Mouse (Mus musculus) thymus, postnatal 4 days (tissue): ENCODE measurements around the gene Hps5.

Source experiments
- DNase-seq: peaks from one replicate; pipeline ENCODE4 v3.0.0; 2021

The Hps5 gene

DNA sequence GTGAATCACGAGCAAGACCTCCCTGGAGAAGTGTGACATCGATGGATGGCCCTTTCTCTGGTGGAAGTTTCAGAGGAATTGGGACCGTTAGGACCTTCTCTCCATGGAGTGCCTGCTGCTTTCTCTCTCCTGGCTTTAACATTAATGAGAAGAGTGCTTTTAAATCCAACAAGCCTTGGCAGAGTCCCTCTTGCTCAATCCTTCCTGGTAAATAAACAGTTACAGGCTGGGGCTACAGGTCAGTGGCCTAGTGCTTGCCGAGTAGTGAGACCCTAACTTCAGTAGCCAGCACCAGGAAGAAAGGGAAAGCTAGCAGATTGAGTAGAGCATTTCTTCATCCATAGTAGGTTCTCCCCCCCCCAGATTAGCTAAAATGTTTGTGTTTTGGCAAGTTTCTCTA, 63.4 kb downstream of the Hps5 start, which contains the start of gene Saa4:
Saa4 (minus strand) TSS at position 146 of the 400 bp plus-strand sequence.
- DNase-seq = no peak

DNA sequence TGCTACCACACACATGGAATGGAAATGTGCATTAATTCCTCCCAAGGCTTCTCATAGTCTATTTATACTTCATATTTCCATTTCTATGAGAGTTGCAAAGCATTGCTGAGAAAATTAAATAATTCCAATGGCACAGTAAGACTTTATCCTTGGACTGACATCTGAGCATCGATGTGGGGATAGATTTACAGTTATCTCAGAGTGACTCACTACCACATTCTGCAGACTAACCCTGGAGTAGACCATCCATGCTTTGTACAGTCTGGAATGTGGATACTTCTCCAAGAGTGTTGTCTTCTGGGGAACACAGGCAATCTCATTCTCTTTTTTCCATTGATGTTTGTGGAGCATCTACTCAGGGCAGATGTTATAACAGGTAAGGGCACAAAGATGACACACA, 68.3 kb downstream of the Hps5 start:
- no peak for DNase-seq

DNA sequence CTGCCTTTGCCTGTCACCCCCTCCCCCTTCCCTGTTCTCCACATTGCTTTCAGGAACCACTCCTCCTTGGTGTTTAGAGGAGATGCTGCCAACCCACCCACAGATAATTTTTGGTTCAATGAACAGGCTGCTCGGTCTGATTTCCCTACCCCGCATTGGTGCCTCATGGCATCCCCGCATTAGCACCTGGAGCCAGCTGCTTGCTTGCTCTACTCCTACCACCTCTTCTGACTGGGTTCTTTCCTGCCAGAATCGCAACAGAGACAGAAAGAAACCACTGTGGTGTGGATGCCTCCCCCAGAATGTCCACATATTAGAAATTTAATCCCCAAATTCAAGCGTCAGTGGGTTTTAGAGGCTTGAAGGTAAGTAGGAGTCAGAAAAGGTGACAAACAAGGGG, 71.5 kb downstream of the Hps5 start:
- DNase-seq = no peak

DNA sequence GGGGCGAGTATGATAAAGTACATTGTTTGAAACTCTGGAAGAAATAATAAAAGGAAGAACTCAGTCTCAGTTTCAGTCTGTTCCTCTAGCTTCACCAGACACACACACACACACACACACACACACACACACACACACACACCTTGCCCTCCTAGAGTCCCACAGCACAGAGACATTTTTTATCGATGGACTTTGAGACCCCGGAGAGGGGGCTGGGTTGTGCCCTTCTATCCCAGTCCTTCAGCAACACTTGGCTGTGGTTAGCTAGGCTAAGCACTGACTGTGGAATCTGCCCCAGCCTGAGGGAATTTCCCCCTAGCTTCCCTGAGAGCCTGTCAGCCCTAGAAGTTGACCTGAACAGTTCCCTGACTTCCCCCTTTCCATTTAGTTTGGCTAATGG, 72.0 kb downstream of the Hps5 start:
- DNase-seq = no peak

DNA sequence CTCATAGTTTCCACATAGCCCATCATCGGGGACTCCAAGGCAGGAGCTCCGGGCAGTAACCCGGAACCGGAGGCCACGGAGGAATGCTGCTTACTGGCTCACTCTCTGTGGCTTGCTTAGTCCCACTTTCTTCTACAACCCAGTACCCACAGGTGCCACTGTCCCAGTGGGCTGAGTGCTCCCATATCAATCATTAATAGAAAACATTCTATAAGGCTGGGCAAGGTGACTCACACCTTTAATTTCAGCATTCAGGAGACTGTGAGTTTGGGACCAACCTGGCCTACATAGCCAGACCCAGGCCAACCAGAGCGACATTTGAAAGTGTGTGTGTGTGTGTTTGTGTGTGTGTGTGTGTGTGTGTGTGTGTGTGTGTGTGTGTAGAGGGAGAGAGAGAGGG, 72.5 kb downstream of the Hps5 start:
- DNase-seq = no peak

DNA sequence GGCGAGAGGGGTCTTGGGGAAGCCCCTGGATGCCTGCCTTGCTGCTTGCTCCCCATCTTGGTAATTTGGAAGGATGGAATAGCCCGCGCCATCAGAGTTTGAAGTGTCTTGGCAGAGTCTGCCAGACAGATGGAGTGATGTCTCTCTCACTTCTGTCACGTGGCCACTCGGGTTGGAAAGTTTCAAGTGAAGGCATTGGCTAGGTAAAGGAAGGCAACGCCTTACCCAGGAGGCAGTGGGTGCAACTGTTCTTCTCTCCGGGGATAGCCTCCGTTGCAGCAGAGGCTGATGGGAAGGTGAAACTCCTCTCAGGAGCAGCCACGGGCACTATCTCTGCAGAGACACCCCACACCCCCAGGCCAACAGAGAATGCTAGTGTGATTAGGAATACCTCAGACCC, 75.4 kb downstream of the Hps5 start:
- no peak for DNase-seq

DNA sequence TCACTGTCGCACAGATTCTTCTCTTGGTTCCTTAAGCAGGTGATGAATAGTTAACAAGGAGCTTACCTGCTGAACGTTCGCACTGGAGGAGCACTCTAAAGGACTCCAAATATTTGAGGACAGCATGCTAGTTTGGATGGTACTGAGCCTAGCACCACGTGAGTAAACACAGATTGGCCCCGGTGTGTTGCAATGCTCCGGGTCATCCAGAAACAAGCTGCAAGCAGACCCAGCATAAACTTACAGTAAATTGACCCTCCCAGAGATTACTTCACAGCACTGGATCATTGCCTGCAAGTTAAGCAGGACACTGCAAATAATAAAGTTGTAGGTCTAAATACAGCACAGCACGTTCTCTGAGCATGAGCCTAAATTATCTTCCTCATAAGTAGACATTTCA, 76.3 kb downstream of the Hps5 start:
- no peak for DNase-seq

DNA sequence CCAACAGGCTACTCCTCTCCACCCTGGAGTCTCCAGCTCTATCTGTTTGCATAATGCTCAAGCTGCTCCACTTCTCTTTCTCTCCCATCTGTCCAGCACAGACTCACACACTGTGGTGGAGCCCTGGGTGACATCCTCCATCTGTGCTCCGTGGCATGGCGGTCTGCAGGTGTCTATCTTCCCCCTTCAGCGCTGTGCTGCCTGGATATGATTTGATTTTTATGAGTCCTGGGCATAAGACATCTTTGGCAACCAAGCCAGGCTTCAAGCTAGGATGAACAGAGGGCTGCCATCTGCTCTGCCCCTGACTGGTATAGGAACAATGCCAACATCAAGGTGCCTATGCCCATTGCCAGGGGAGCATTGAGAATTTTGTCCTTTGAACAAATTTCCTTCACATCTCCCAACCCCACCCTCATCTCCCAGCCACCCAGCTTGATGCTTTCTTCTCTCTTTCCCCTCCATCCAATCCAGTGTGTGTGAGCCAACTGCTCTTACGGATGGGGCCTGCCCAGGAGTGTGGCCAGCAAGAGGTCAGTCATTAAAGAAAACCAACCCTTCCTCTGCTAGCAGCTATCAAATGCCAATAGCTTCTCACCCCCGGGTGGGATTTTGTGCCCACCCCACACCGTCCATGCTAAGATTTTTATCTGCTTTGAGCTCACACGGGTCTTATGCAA, 77.1 kb downstream of the Hps5 start:
- no peak for DNase-seq

DNA sequence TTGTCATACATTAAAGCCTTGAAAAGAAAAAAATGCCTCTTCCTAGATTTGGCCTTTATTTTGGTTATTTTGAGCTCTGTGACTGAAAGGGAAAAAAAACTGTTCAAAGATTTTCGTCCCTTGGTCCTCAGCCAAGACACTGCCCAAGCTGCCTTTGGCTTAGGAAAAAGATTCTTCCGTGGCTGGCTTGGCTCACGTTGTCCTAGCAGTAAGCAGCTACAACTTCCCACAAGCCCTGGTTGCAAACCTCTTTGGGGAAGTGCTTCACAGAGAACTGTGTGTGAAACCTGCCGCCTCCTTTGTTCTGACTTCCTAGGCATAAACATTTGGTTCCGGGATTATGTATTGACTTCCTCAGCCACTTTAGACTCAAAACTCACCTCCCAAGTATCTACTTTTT, 79.0 kb downstream of the Hps5 start:
- no peak for DNase-seq

DNA sequence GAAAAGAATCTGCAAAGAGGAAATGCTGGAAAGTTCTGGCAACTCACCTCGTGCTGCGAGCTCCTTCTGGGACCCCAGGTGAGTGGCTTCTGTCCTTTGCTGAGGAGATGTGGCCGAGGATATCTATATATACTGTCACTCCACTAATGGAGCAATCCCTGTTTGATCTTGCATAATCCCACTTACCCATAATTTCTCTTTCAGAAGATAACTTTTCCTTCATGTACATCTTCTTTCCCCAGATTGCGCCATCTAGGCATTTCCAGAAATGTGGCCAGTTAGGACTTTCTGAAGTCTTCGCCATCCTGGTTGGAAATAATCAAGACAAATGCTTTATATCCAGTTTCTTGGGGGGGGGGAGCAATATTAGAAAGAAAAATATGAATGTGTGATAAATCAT, 80.3 kb downstream of the Hps5 start, which contains the start of gene Saa3:
Saa3 (minus strand) TSS at position 101 of the 400 bp plus-strand sequence.
- DNase-seq = no peak

DNA sequence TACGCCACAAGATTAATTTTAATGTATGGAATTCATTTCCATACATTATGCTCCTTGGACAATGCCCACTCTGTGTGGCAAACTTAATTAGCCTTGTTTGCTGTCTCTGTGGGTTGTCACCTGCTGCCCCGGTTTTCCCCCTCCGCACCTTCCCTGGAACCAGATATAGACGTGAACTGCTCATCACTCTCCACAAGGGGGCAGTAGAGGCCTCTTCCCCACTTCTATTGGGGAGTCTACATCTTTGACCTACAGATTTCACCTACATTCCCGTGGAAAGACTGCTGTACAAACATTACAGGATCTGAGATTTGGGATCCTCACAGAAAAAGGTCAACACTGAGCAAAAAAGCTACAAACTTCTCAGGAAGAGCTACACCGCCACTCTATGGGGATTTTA, 81.3 kb downstream of the Hps5 start:
- DNase-seq = peak; percentile 79

DNA sequence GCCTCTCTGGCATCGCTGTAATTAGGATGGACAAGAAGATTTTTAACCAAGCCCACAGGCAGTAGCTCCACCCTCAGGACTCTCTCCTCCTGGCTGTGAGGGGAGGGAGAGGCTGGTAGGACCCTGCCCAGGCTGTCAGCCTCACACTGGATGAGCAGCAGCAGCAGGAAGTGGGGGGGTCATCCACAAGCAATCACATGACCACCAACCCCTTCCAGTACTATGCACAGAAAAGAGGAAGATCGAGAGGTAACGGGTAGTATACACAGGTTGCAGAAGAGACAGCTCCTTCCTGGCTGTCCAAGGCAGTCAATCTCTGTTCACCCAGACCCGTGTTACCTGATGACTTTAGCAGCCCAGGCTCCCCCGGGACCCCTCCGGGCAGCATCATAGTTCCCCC, 83.6 kb downstream of the Hps5 start:
- DNase-seq = no peak
